ENCODE assay signal across 20 mouse cellular contexts in genomic region chr4:86852018-86852417, GRCm38 (mm10). TPM values are rescaled to one million over a fixed set of nuclear protein-coding genes. Genes with fewer than 3 reads are reported as not detected.
A peak's percentile ranks its signal among the peaks of the same experiment; 100 is the strongest.
DNase-seq lines count a peak whose midpoint lies in the region; ATAC-seq and TF ChIP-seq lines count a peak whose summit lies in the region.
"Had no signal": no experiment of that assay in that cellular context is flagged by ENCODE, and none has a peak within 500 bp of the region (broad histone marks: within the 10 kb centered on the region; RNA-seq: fewer than 3 reads in every experiment).

No protein-coding gene starts in this region.

- H3K9ac ChIP-seq in kidney, embryonic 16.5 days (replicated peaks; ENCODE audit: low read length) = no peak overlapping the region
- no peak overlapping the region for H3K9ac ChIP-seq in ES-Bruce4 (ENCODE audit: low read depth, poor library complexity, severe bottlenecking)
- H3K9ac ChIP-seq in liver, embryonic 16.5 days (ENCODE audit: low read depth, low read length) = no peak overlapping the region
- H3K9ac ChIP-seq: hindbrain, embryonic 12.5 days; limb, embryonic 12.5 days; lung, embryonic 15.5 days; midbrain, embryonic 15.5 days had no signal

- TF ChIP-seq EP300 in ES-Bruce4 (IDR thresholded peaks at IDR 0.05; ENCODE audit: insufficient read depth, low read depth, low read length) = no peak

- DNase-seq in embryo, embryonic 9.5 days (ENCODE audit: extremely low spot score) = peak; percentile 10
- DNase-seq in embryo, embryonic 10 days (ENCODE audit: low spot score) = no peak
- DNase-seq in kidney, postnatal 10 days = no peak
- DNase-seq in layer of hippocampus, adult 11-12 months (ENCODE audit: low spot score) = no peak
- DNase-seq: adrenal gland, adult 8-10 months; cerebellum, adult 9-11 months; kidney, adult 8-10 months; kidney, postnatal 4 days; thymus, adult 18-20 months had no signal

- H3K36me3 ChIP-seq in kidney, embryonic 16.5 days (ENCODE audit: insufficient read depth, low read length) = peaks cover 45% of the 10 kb centered on the region
- peaks cover 42% of the 10 kb centered on the region for H3K36me3 ChIP-seq in ES-Bruce4 (ENCODE audit: control insufficient read depth, insufficient read depth, low read length, poor library complexity, severe bottlenecking)
- peaks cover 30% of the 10 kb centered on the region for H3K36me3 ChIP-seq in liver, embryonic 16.5 days (ENCODE audit: control insufficient read depth, insufficient read depth)

- H3K9me3 ChIP-seq in kidney, embryonic 16.5 days (ENCODE audit: low read length) = no peaks in the 10 kb centered on the region
- H3K9me3 ChIP-seq in ES-Bruce4 (replicated peaks; ENCODE audit: control insufficient read depth, insufficient read depth, low read length, poor library complexity, severe bottlenecking) = no peaks in the 10 kb centered on the region
- H3K9me3 ChIP-seq in liver, embryonic 16.5 days (replicated peaks; ENCODE audit: control insufficient read depth, low read length) = no peaks in the 10 kb centered on the region
- H3K9me3 ChIP-seq: forebrain, embryonic 10.5 days; hindbrain, embryonic 12.5 days; lung, embryonic 15.5 days; midbrain, embryonic 15.5 days had no signal

- no peak for TF ChIP-seq POLR2A in ES-Bruce4 (IDR thresholded peaks at IDR 0.05; ENCODE audit: insufficient read depth, low read length)

- no peak overlapping the region for H3K4me3 ChIP-seq in kidney, embryonic 16.5 days (ENCODE audit: low read length)
- no peak overlapping the region for H3K4me3 ChIP-seq in ES-Bruce4 (ENCODE audit: low read depth, low read length)
- H3K4me3 ChIP-seq in liver, embryonic 16.5 days (ENCODE audit: low read depth, low read length) = no peak overlapping the region
- H3K4me3 ChIP-seq: forebrain, embryonic 10.5 days; hindbrain, embryonic 12.5 days; limb, embryonic 12.5 days; lung, embryonic 15.5 days; midbrain, embryonic 15.5 days; myocyte had no signal

- no peak for TF ChIP-seq CTCF in ES-Bruce4 (IDR thresholded peaks at IDR 0.05; ENCODE audit: low read depth, low read length)

- no peaks in the 10 kb centered on the region for H3K27me3 ChIP-seq in kidney, embryonic 16.5 days (ENCODE audit: insufficient read depth, low read length)
- H3K27me3 ChIP-seq in ES-Bruce4 (ENCODE audit: control insufficient read depth, insufficient read depth, low read length, poor library complexity, severe bottlenecking) = no peaks in the 10 kb centered on the region
- H3K27me3 ChIP-seq in liver, embryonic 16.5 days (ENCODE audit: control insufficient read depth, insufficient read depth, low read depth, low read length) = no peaks in the 10 kb centered on the region
- H3K27me3 ChIP-seq: hindbrain, embryonic 12.5 days; limb, embryonic 12.5 days; lung, embryonic 15.5 days; midbrain, embryonic 15.5 days had no signal

- ATAC-seq in kidney, embryonic 16.5 days (ENCODE audit: low FRiP score, low TSS enrichment) = no peak
- ATAC-seq in liver, embryonic 16.5 days (ENCODE audit: low read depth) = no peak
- no peak for ATAC-seq in cerebellum, adult (ENCODE audit: insufficient number of reproducible peaks, low FRiP score, low TSS enrichment)
- ATAC-seq: inflammation-experienced regulatory T-cells, adult 6 months had no signal

- 57% methylated on average over 3 of the region's 3 CpGs for WGBS in kidney, embryonic 16.5 days
- 43% methylated on average over 3 of the region's 3 CpGs for WGBS in liver, embryonic 16.5 days (ENCODE audit: insufficient replicate concordance)

- H3K4me1 ChIP-seq in kidney, embryonic 16.5 days (ENCODE audit: insufficient read depth, low read length) = peaks cover 11% of the 10 kb centered on the region
- H3K4me1 ChIP-seq in ES-Bruce4 (ENCODE audit: control insufficient read depth, insufficient read depth, low read length) = no peaks in the 10 kb centered on the region
- peaks cover 7% of the 10 kb centered on the region for H3K4me1 ChIP-seq in liver, embryonic 16.5 days (ENCODE audit: control insufficient read depth, low read depth, low read length)

- 0 out of 2 replicates have a peak overlapping the region, but pooled peaks have one; percentile 34 for H3K27ac ChIP-seq in kidney, embryonic 16.5 days (ENCODE audit: low read length)
- peak overlapping the region; percentile 36; the same call in 1 of the 2 replicates for H3K27ac ChIP-seq in ES-Bruce4 (ENCODE audit: insufficient read depth, low read length)
- peak overlapping the region; percentile 24; the same call in 1 of the 2 replicates for H3K27ac ChIP-seq in liver, embryonic 16.5 days (ENCODE audit: low read length)
- H3K27ac ChIP-seq: forebrain, embryonic 10.5 days; hindbrain, embryonic 12.5 days; limb, embryonic 12.5 days; lung, embryonic 15.5 days; midbrain, embryonic 15.5 days had no signal

- no peak overlapping the region for H3K4me2 ChIP-seq in kidney, embryonic 16.5 days (replicated peaks; ENCODE audit: low read depth, low read length)
- no peak overlapping the region for H3K4me2 ChIP-seq in liver, embryonic 16.5 days (ENCODE audit: low read depth, low read length)
- H3K4me2 ChIP-seq: hindbrain, embryonic 12.5 days; limb, embryonic 12.5 days; lung, embryonic 15.5 days; midbrain, embryonic 15.5 days had no signal

RNA-seq across cellular contexts. Expression of gene Rps6, which starts 5.2 kb away (rescaled TPM):
- polyA plus RNA-seq in kidney, embryonic 16.5 days (2015; fragmentation: Nextera tagmentation; extraction: Ambion mirVana) = 606 and 725 TPM in 2 replicates
- 2,690 and 2,954 TPM in 2 replicates for polyA plus RNA-seq in ES-Bruce4 (2011; ENCODE audit: insufficient read depth, insufficient read length, low read depth, missing spikeins)
- polyA plus RNA-seq in liver, embryonic 16.5 days (2015; fragmentation: Nextera tagmentation; extraction: Ambion mirVana) = 367 and 434 TPM in 2 replicates

RNA-seq across cellular contexts. Expression of gene Acer2, which starts 22.2 kb away (rescaled TPM):
- polyA plus RNA-seq in kidney, embryonic 16.5 days (2015; fragmentation: Nextera tagmentation; extraction: Ambion mirVana) = 40.6 and 42.3 TPM in 2 replicates
- 20.8 and 22.1 TPM in 2 replicates for polyA plus RNA-seq in ES-Bruce4 (2011; ENCODE audit: insufficient read depth, insufficient read length, low read depth, missing spikeins)
- polyA plus RNA-seq in liver, embryonic 16.5 days (2015; fragmentation: Nextera tagmentation; extraction: Ambion mirVana) = 7.9 and 10.1 TPM in 2 replicates
